Mouse (Mus musculus): ENCODE data around the gene Ppp2r5a.

- TF ChIP-seq POLR2A (IDR thresholded peaks at IDR 0.05; ENCODE audit: borderline replicate concordance, extremely low read depth, insufficient read depth, insufficient read length, poor library complexity, severe bottlenecking), result no peak
- no peak for TF ChIP-seq CTCF (IDR thresholded peaks at IDR 0.05; ENCODE audit: borderline replicate concordance, extremely low read depth, insufficient read depth, insufficient read length)
These were observed 42.3 kb upstream of the Ppp2r5a start for GRCm38 (mm10) chr1:191445401-191445800.

Data from brain, embryonic 14.5 days (tissue).